Mouse (Mus musculus) skeletal muscle tissue, postnatal 0 days (tissue): ENCODE data around the gene Psme3. TPM values are rescaled to one million over a fixed set of nuclear protein-coding genes. Genes with fewer than 3 reads are reported as not detected.

Experiments used
- microRNA-seq, 2 experiments: library from miRNA; unstranded; fragments of <30 nt; microRNA quantifications; one replicate each; pipeline ENCODE4; 2016
- polyA plus RNA-seq: library from polyadenylated mRNA; unstranded; fragments of >200 nt; fragmentation: Nextera tagmentation; extraction: Ambion mirVana; gene quantifications from 2 replicates; pipeline ENCODE4 v1.2.1, GENCODE M21; 2015

Psme3 gene
- polyA plus RNA-seq = 44.9 and 53.1 TPM in 2 replicates

GRCm38 (mm10) chr11:101315665-101316500 lies at the start of gene Psme3:
TSS of gene Psme3 (plus strand) at chr11:101316213.

GRCm38 (mm10) chr11:101278223-101279192 lies 37.5 kb upstream of the Psme3 start, which contains the start of the genes Cntd1 and Coa3:
TSS of gene Cntd1 (plus strand) at chr11:101279012.
TSS of gene Coa3 (minus strand) at chr11:101279114.

GRCm38 (mm10) chr11:101302004-101302798 lies 13.8 kb upstream of the Psme3 start, which contains the start of gene Becn1:
TSS of gene Becn1 (minus strand) at chr11:101302286.

GRCm38 (mm10) chr11:101324763-101325162 lies 8.8 kb downstream of the Psme3 start, which contains the start of gene Aoc2:
TSS of gene Aoc2 (plus strand) at chr11:101325063.

GRCm38 (mm10) chr11:101330371-101330924 lies 14.4 kb downstream of the Psme3 start, which contains the start of gene Aoc3:
TSS of gene Aoc3 (plus strand) at chr11:101330605.

GRCm38 (mm10) chr11:101367326-101367935 lies 51.4 kb downstream of the Psme3 start, which contains the start of gene G6pc:
TSS of gene G6pc (plus strand) at chr11:101367561.

Small RNA genes within 50 kb of the gene (microRNA-seq; reads per million reads assigned to microRNA genes)
- gene Gm25593 = 0 reads per million in 2 experiments

Other genes with a start within 250 kb of the Psme3 start
- 8.8 and 11.4 TPM in 2 replicates for gene Naglu, start 246.2 kb upstream of the Psme3 start, polyA plus RNA-seq
- gene Hsd17b1, start 237.8 kb upstream of the Psme3 start, polyA plus RNA-seq = not detected in 2 replicates
- gene Coasy, start 233.6 kb upstream of the Psme3 start, polyA plus RNA-seq = 15.5 and 25.7 TPM in 2 replicates
- gene Mlx, start 228.9 kb upstream of the Psme3 start, polyA plus RNA-seq = 21.8 and 26.3 TPM in 2 replicates
- 5.7 and 7.6 TPM in 2 replicates for gene Psmc3ip, start 220.8 kb upstream of the Psme3 start, polyA plus RNA-seq
- gene Retreg3, start 196.3 kb upstream of the Psme3 start, polyA plus RNA-seq = 14.9 TPM in 2 replicates
- gene Tubg1, start 196.3 kb upstream of the Psme3 start, polyA plus RNA-seq = 26.9 and 31.9 TPM in 2 replicates
- gene Tubg2, start 160.3 kb upstream of the Psme3 start, polyA plus RNA-seq = 2.2 and 2.7 TPM in 2 replicates
- gene Cntnap1, start 145.7 kb upstream of the Psme3 start, polyA plus RNA-seq = 0.50 and 0.59 TPM in 2 replicates
- 16.0 and 20.6 TPM in 2 replicates for gene Plekhh3, start 144.9 kb upstream of the Psme3 start, polyA plus RNA-seq
- 0.32 and 0.35 TPM in 2 replicates for gene Ccr10, start 140.8 kb upstream of the Psme3 start, polyA plus RNA-seq
- 10.7 and 14.2 TPM in 2 replicates for gene Ezh1, start 89.8 kb upstream of the Psme3 start, polyA plus RNA-seq
- gene Ramp2, start 70.2 kb upstream of the Psme3 start, polyA plus RNA-seq = 98.1 and 102 TPM in 2 replicates
- 54.8 and 66.6 TPM in 2 replicates for gene Vps25, start 62.5 kb upstream of the Psme3 start, polyA plus RNA-seq
- gene Wnk4, start 55.6 kb upstream of the Psme3 start, polyA plus RNA-seq = 1.5 and 1.7 TPM in 2 replicates
- gene Cntd1, start 37.2 kb upstream of the Psme3 start, polyA plus RNA-seq = 0.24 and 0.41 TPM in 2 replicates
- 145 and 147 TPM in 2 replicates for gene Coa3, start 37.1 kb upstream of the Psme3 start, polyA plus RNA-seq
- gene Becn1, start 13.9 kb upstream of the Psme3 start, polyA plus RNA-seq = 69.9 and 72.6 TPM in 2 replicates
- gene Aoc2, start 8.8 kb downstream of the Psme3 start, polyA plus RNA-seq = 0.06 and 0.23 TPM in 2 replicates
- 4.1 and 8.1 TPM in 2 replicates for gene Aoc3, start 14.4 kb downstream of the Psme3 start, polyA plus RNA-seq
- 0.09 TPM in 1 of 2 replicates, not detected in the other for gene G6pc, start 51.3 kb downstream of the Psme3 start, polyA plus RNA-seq
- gene Aarsd1, start 101.4 kb downstream of the Psme3 start, polyA plus RNA-seq = 25.4 and 25.7 TPM in 2 replicates
- gene Gm27029, start 108.6 kb downstream of the Psme3 start, polyA plus RNA-seq = 3.9 and 7.0 TPM in 2 replicates
- gene Rundc1, start 108.9 kb downstream of the Psme3 start, polyA plus RNA-seq = 8.9 and 9.2 TPM in 2 replicates
- gene Ptges3l, start 109.1 kb downstream of the Psme3 start, polyA plus RNA-seq = 143 and 148 TPM in 2 replicates
- 221 and 229 TPM in 2 replicates for gene Rpl27, start 126.1 kb downstream of the Psme3 start, polyA plus RNA-seq
- 14.9 and 17.1 TPM in 2 replicates for gene Ifi35, start 132.2 kb downstream of the Psme3 start, polyA plus RNA-seq
- gene Rnd2, start 148.8 kb downstream of the Psme3 start, polyA plus RNA-seq = 3.0 and 3.9 TPM in 2 replicates
- gene Vat1, start 150.0 kb downstream of the Psme3 start, polyA plus RNA-seq = 22.7 and 30.2 TPM in 2 replicates
- 1.0 and 1.8 TPM in 2 replicates for gene Brca1, start 235.7 kb downstream of the Psme3 start, polyA plus RNA-seq
- gene Nbr1, start 235.9 kb downstream of the Psme3 start, polyA plus RNA-seq = 49.1 and 51.6 TPM in 2 replicates